Mouse (Mus musculus) liver, postnatal 0 days (tissue): ENCODE results near the gene Gucd1. TPM values are rescaled to one million over a fixed set of nuclear protein-coding genes. Genes with fewer than 3 reads are reported as not detected.
"Not testable (repeated sequence)": the region's sequence is repeated elsewhere in the genome, so short reads cannot be mapped to it uniquely, and the experiment has no call there.

Source experiments
- ATAC-seq: fragments of 200-750 bp; cut with Nextera tagmentation; 2 replicates; pipeline ENCODE4 v1.8.0; 2017; ENCODE audit warnings: mild to moderate bottlenecking, moderate library complexity
- DNase-seq: peaks from one replicate; pipeline ENCODE4 v3.0.0-alpha.2; 2016
- H3K27ac ChIP-seq: fragments of 300-500 bp; sonication (generic); 2 replicates; pipeline ENCODE4 v1.5.1; 2014; ENCODE audit warnings: antibody characterized with exemption, moderate library complexity, mild to moderate bottlenecking, low read depth
- H3K27me3 ChIP-seq: fragments of 300-500 bp; sonication (generic); 2 replicates; pipeline ENCODE4 v1.6.1; 2014; ENCODE audit warnings: low read length, control low read depth, mixed read lengths; ENCODE audit not compliant: insufficient read depth
- H3K36me3 ChIP-seq: fragments of 300-500 bp; sonication (generic); replicated peaks from 2 replicates; pipeline ENCODE4 v1.6.1; 2014; ENCODE audit warnings: mild to moderate bottlenecking, control low read depth, low read length, moderate library complexity, mixed read lengths; ENCODE audit not compliant: insufficient read depth
- H3K4me1 ChIP-seq: fragments of 300-500 bp; sonication (generic); 2 replicates; pipeline ENCODE4 v1.6.1; 2014; ENCODE audit warnings: antibody characterized with exemption, mild to moderate bottlenecking, control low read depth; ENCODE audit not compliant: insufficient read depth
- H3K4me2 ChIP-seq: fragments of 300-500 bp; sonication (generic); 2 replicates; pipeline ENCODE4 v1.6.1; 2014; ENCODE audit warnings: low read depth, mild to moderate bottlenecking, low read length, moderate library complexity, mixed read lengths
- H3K4me3 ChIP-seq: fragments of 300-500 bp; sonication (generic); 2 replicates; pipeline ENCODE4 v1.5.1; 2014; ENCODE audit warnings: low read depth, low read length
- H3K9ac ChIP-seq: fragments of 300-500 bp; sonication (generic); replicated peaks from 2 replicates; pipeline ENCODE4 v1.6.1; 2014; ENCODE audit warnings: mild to moderate bottlenecking, moderate library complexity
- H3K9me3 ChIP-seq: fragments of 300-500 bp; sonication (generic); 2 replicates; pipeline ENCODE4 v1.6.1; 2016; ENCODE audit warnings: mild to moderate bottlenecking, control low read depth, low read length, mixed read lengths
- CTCF ChIP-seq: sonication (generic); IDR thresholded peaks from 2 replicates; pipeline ENCODE4 v1.5.1; 2016; ENCODE audit warnings: antibody characterized with exemption, low read depth
- EP300 ChIP-seq: IDR thresholded peaks from 2 replicates; pipeline ENCODE4 v1.6.1; 2016; ENCODE audit warnings: antibody characterized with exemption, low read depth, mild to moderate bottlenecking
- WGBS: fragments of 180-500 bp; shearing (Covaris S2); extraction: QIAGEN DNeasy Blood & Tissue Kit; methylation state at CpG from one replicate; pipeline ENCODE4 v1.1.7; 2014; ENCODE audit not compliant: insufficient replicate concordance; 5-methylcytosine and 5-hydroxymethylcytosine counted together
- polyA plus RNA-seq: library from polyadenylated mRNA; unstranded; fragments of >200 nt; fragmentation: Nextera tagmentation; extraction: Ambion mirVana; gene quantifications from 2 replicates; pipeline ENCODE4 v1.2.1, GENCODE M21; 2015

The Gucd1 gene
- polyA plus RNA-seq, 1 experiment from 2014 or later, result 45.6 TPM

DNA sequence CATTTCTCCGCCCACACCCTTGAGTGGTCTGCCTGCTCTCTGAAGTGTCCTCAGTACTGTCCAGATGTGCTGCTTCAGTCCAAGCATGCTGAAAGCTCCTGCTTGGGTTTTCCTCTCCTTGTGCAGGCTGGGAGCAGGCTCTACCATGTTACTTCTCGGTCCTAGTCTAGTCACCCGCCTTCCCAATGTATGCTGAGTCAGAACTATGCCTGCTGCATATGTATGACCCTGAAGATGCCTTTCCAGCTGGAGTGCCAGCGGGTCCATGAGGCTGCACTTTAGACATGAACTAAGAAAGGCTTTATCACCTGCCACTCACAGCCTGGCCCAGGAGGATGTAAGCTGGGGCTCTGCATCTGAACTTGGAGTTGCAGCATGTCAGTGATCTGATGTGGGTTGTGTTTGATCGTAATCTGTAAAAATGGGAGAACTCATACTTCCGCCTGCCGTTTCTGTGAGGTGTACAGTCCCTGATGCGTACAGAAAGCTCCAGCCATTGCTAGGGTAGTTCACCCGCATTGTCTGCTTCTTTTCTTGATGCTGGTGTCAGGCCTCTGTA, 13.8 kb upstream of the Gucd1 start:
- Histone ChIP-seq H3K27me3 (no peaks in the 10 kb centered on the region), H3K4me3 (no peak overlapping the region), H3K4me2 (no peak overlapping the region), H3K9me3 (no peaks in the 10 kb centered on the region), H3K9ac (no peak overlapping the region), H3K27ac (no peak overlapping the region), H3K36me3 (peaks cover 36% of the 10 kb centered on the region), H3K4me1 (no peaks in the 10 kb centered on the region)
- TF ChIP-seq EP300, result no peak
- TF ChIP-seq CTCF, result no peak
- 80% methylated on average over 9 of the region's 9 CpGs for WGBS
- no peak for DNase-seq
- ATAC-seq, result no peak

DNA sequence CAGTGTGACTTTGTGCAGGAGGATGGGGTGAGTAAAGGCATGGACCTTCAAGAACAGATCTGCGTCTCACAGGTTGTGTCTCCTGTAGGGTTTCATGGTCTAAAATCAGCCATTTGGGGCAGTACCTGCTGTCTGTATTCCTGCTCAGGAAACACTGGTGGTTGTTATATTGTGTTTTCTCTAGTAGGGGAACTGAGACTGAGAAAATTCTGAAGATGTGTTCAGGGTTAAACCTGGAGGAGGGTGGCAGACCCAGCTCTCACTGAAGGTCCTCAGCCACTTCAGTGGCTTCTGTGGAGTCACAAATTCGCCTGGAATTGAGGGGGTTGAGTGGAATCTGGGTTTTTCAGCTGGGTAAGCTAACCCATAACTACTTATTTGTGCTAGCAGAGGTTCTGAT, 12.6 kb upstream of the Gucd1 start:
- WGBS, result 83% methylated on average over 2 of the region's 2 CpGs
- Histone ChIP-seq H3K9ac (no peak overlapping the region), H3K4me3 (no peak overlapping the region), H3K4me2 (no peak overlapping the region), H3K36me3 (peaks cover 36% of the 10 kb centered on the region), H3K27me3 (no peaks in the 10 kb centered on the region), H3K9me3 (no peaks in the 10 kb centered on the region), H3K27ac (no peak overlapping the region), H3K4me1 (no peaks in the 10 kb centered on the region)
- no peak for ATAC-seq
- no peak for TF ChIP-seq CTCF
- TF ChIP-seq EP300, result no peak
- no peak for DNase-seq

DNA sequence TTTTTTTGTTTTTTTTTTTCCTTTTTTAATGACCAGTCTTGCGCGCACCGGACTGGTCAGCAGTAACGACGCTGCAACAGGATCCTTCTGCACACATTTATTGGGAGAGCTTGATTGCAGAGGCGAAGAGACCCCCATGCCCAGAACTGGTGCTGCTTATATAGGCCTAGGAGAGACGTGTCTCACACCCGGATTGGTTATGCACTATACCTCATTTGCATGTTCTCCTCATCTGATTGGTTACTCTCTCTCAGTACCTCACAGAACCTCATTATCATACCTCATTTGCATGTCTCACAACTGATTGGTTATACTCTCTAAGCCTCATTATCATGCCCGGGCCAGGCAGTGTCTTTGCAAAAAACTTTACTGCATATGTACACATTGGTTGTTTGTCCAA, 7.7 kb upstream of the Gucd1 start:
- H3K36me3 ChIP-seq, result peaks cover 31% of the 10 kb centered on the region
- H3K4me1 ChIP-seq, H3K9ac ChIP-seq, DNase-seq, H3K9me3 ChIP-seq, H3K27me3 ChIP-seq, ATAC-seq, H3K4me2 ChIP-seq, H3K4me3 ChIP-seq, H3K27ac ChIP-seq: not testable (repeated sequence)
- WGBS, result 93% methylated on average over 9 of the region's 9 CpGs

DNA sequence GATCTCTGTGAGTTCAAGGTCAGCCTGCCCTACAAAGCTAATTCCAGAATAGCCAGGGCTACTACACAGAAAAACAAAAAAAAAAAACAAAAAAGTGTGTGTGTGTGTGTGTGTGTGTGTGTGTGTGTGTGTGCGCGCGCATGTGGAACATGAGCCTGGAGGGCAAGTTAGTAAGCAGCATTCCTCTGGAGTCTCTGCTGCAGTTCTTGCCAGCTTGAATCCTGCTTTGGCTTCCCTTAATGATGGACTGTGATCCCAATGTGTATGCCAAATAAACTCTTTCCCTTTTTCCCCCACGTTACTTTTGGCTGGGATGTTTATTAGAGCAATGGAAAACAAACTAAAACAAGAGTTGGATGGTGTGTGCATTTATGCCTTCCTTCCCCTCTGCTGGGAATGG, 3.9 kb upstream of the Gucd1 start:
- ATAC-seq, result no peak
- no peak overlapping the region for H3K4me3 ChIP-seq

DNA sequence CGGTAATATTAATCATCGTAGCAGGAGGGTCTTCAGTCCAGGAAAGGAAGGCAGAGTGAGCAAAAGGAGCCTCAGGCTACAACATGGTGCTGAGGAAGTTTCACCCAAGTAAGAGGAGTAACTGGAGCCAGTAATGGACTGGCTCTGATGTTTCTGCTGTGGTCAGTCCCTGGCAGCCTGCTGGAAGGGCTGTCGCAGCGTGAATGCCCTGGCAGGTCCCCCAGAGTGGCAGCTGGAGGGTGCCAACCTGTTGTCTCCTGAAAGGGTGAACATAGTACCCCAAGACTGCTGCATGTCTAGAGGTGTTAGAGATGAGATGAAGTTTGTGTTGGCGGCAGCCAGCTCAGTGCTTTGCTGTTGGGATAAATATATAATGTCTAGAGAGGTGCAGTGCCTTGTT, 2.8 kb upstream of the Gucd1 start:
- H3K36me3 ChIP-seq, result peaks cover 36% of the 10 kb centered on the region

More for the DNA sequence above, 3.9 kb upstream of the Gucd1 start:
- no peaks in the 10 kb centered on the region for H3K27me3 ChIP-seq
- no peak overlapping the region for H3K4me2 ChIP-seq
- no peak overlapping the region for H3K9ac ChIP-seq
- peaks cover 36% of the 10 kb centered on the region for H3K36me3 ChIP-seq
- H3K9me3 ChIP-seq, result no peaks in the 10 kb centered on the region
- DNase-seq, result no peak
- H3K4me1 ChIP-seq, result peaks cover 12% of the 10 kb centered on the region
- WGBS, result 83% methylated on average over 4 of the region's 4 CpGs
- TF ChIP-seq EP300 (no peak), CTCF (no peak)
- H3K27ac ChIP-seq, result no peak overlapping the region

DNA sequence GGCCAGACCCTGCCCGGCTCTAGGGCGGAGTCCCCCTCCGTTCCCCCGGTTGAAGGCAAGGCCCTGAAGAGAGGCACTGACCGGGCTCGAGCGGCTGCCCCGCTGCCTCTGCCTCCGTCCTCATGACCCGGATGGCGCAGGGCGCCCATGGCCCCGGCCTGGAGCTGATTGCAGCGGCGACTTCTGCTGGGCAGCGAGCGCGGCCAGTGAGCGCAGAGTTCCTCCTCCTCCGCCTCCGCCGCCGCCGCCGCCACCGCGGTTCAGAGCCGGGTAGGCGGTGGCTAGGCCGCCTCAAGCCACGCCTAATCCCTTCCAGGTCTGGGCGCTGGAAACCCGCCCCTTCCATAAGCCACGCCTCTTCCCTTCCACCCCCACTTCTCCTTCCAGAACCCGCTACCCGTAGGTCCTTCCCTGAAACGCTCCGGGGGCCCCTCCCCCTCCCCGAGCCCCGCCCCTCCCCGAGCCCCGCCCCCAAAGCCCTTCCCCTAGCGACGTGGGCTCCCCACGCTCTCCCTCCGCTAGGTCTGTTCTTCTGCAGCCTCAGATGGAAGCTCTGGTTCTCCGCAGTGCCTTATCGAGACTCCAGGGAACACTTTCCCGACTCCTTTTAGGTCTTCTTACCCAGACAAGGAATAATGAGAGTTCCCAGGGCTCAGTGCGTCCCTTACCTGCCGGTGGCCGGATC, 557 bp downstream of the Gucd1 start, which contains the start of gene Snrpd3:
Snrpd3 (plus strand) TSS at position 479 of the 685 bp plus-strand sequence.
- ATAC-seq, result peak; percentile 93
- H3K27ac ChIP-seq, result peak within 1 kb of the TSS; percentile 99
- H3K4me1 ChIP-seq, result peaks cover 46% of the 10 kb centered on the region
- no peak for TF ChIP-seq EP300
- TF ChIP-seq CTCF, result no peak
- peak within 1 kb of the TSS; percentile 96 for H3K9ac ChIP-seq
- H3K4me3 ChIP-seq, result peak within 1 kb of the TSS; percentile 90
- peaks cover 41% of the 10 kb centered on the region for H3K36me3 ChIP-seq
- peak; percentile 99 for DNase-seq
- WGBS, result 5% methylated on average over 38 of the region's 52 CpGs
- H3K4me2 ChIP-seq, result peak within 1 kb of the TSS; percentile 92
- H3K9me3 ChIP-seq, result no peaks in the 10 kb centered on the region
- H3K27me3 ChIP-seq, result no peaks in the 10 kb centered on the region

More for the DNA sequence above, 2.8 kb upstream of the Gucd1 start:
- Histone ChIP-seq H3K4me2 (no peak overlapping the region), H3K4me3 (no peak overlapping the region), H3K27me3 (no peaks in the 10 kb centered on the region), H3K9me3 (no peaks in the 10 kb centered on the region), H3K9ac (no peak overlapping the region), H3K27ac (no peak overlapping the region), H3K4me1 (peaks cover 17% of the 10 kb centered on the region)
- DNase-seq (no peak), ATAC-seq (no peak)
- WGBS, result 79% methylated on average over 5 of the region's 5 CpGs
- TF ChIP-seq EP300 (no peak), CTCF (no peak)
